Mouse (Mus musculus) gastrocnemius, postnatal 10 days (tissue): ENCODE measurements at regions not wholly inside any gene's neighbourhood (a gene's known extent, or its start where the extent isn't known, plus 50 kb on each side); places are given as distances from the start of the nearest gene placed in this dataset.

Experiments
- microRNA-seq, 2 experiments: library from miRNA; unstranded; fragments of <30 nt; microRNA quantifications; one replicate each; pipeline ENCODE4 v1.2.0; 2021

Small RNAs in the stretch of these regions (microRNA-seq; reads per million reads assigned to microRNA genes)
- gene Mir6350 = 0 reads per million in 2 experiments
